Mouse (Mus musculus) c-Kit-negative CD71-positive TER-119-positive erythroid progenitor cells, embryonic 14.5 days (primary cell): ENCODE measurements around the gene Gm9195.

Experiments used
- DNase-seq: peaks from one replicate; pipeline ENCODE4 v3.0.0-alpha.2; 2013; ENCODE audit warnings: low read depth, low spot score

Gene Gm9195

GRCm38 (mm10) chr14:72491738-72492137, at the start of gene Gm9195:
Gene Gm9195, minus strand, starts transcription at chr14:72491838.
- DNase-seq, result no peak

- DNase-seq, result no peak
These were observed 44.9 kb upstream of the Gm9195 start for GRCm38 (mm10) chr14:72536392-72537017.

- no peak for DNase-seq
These were observed 42.2 kb upstream of the Gm9195 start for GRCm38 (mm10) chr14:72533862-72534261.

- DNase-seq, result no peak
These were observed 40.6 kb upstream of the Gm9195 start for GRCm38 (mm10) chr14:72532028-72532917.

GRCm38 (mm10) chr14:72527126-72527525, 35.5 kb upstream of the Gm9195 start:
- DNase-seq, result no peak

- no peak for DNase-seq
These were observed 27.9 kb upstream of the Gm9195 start for GRCm38 (mm10) chr14:72519561-72519960.

- no peak for DNase-seq
These were observed 27.1 kb upstream of the Gm9195 start for GRCm38 (mm10) chr14:72518786-72519185.

GRCm38 (mm10) chr14:72516376-72516775, 24.7 kb upstream of the Gm9195 start:
- no peak for DNase-seq

GRCm38 (mm10) chr14:72506723-72507420, 15.2 kb upstream of the Gm9195 start:
- DNase-seq, result no peak

GRCm38 (mm10) chr14:72506018-72506722, 14.5 kb upstream of the Gm9195 start:
- no peak for DNase-seq

GRCm38 (mm10) chr14:72504985-72505384, 13.3 kb upstream of the Gm9195 start:
- no peak for DNase-seq

GRCm38 (mm10) chr14:72503241-72503640, 11.6 kb upstream of the Gm9195 start:
- DNase-seq, result no peak

- no peak for DNase-seq
These were observed 2.1 kb upstream of the Gm9195 start for GRCm38 (mm10) chr14:72493775-72494174.

GRCm38 (mm10) chr14:72490367-72490766, 1.3 kb downstream of the Gm9195 start:
- DNase-seq, result no peak

- DNase-seq, result no peak
These were observed 17.1 kb downstream of the Gm9195 start for GRCm38 (mm10) chr14:72474501-72474900.

- DNase-seq, result no peak
These were observed 23.2 kb downstream of the Gm9195 start for GRCm38 (mm10) chr14:72468429-72468828.

GRCm38 (mm10) chr14:72466384-72466783, 25.3 kb downstream of the Gm9195 start:
- DNase-seq, result no peak

GRCm38 (mm10) chr14:72461591-72461990, 30.0 kb downstream of the Gm9195 start:
- DNase-seq, result no peak

GRCm38 (mm10) chr14:72460291-72460690, 31.3 kb downstream of the Gm9195 start:
- no peak for DNase-seq

- DNase-seq, result no peak
These were observed 32.7 kb downstream of the Gm9195 start for GRCm38 (mm10) chr14:72458930-72459329.
